Mouse (Mus musculus) lung, embryonic 14.5 days (tissue): Measurements from ENCODE around the gene Cdk9. TPM values are rescaled to one million over a fixed set of nuclear protein-coding genes. Genes with fewer than 3 reads are reported as not detected.
A peak's percentile ranks its signal among the peaks of the same experiment; 100 is the strongest.

Experiments used
- ATAC-seq: fragments of 200-750 bp; cut with Nextera tagmentation; 2 replicates; pipeline ENCODE4 v1.8.0; 2017; ENCODE audit warnings: mild to moderate bottlenecking, moderate TSS enrichment, moderate library complexity; ENCODE audit not compliant: insufficient read depth
- DNase-seq: peaks from one replicate; pipeline ENCODE4 v3.0.0-alpha.2; 2015
- H3K27ac ChIP-seq: fragments of 300-500 bp; sonication (generic); 2 replicates; pipeline ENCODE4 v1.5.1; 2014; ENCODE audit warnings: low read depth, mild to moderate bottlenecking, moderate library complexity
- H3K27me3 ChIP-seq: fragments of 300-500 bp; sonication (generic); 2 replicates; pipeline ENCODE4 v1.6.1; 2014; ENCODE audit warnings: low read length, control low read depth; ENCODE audit not compliant: insufficient read depth
- H3K36me3 ChIP-seq: fragments of 300-500 bp; sonication (generic); 2 replicates; pipeline ENCODE4 v1.6.1; 2014; ENCODE audit warnings: control low read depth; ENCODE audit not compliant: insufficient read depth
- H3K4me1 ChIP-seq: fragments of 300-500 bp; sonication (generic); 2 replicates; pipeline ENCODE4 v1.6.1; 2014; ENCODE audit warnings: antibody characterized with exemption, control low read depth; ENCODE audit not compliant: insufficient read depth
- H3K4me2 ChIP-seq: fragments of 300-500 bp; sonication (generic); 2 replicates; pipeline ENCODE4 v1.6.1; 2014; ENCODE audit warnings: mild to moderate bottlenecking
- H3K4me3 ChIP-seq: fragments of 300-500 bp; sonication (generic); 2 replicates; pipeline ENCODE4 v1.5.1; 2014; ENCODE audit warnings: low read depth, low read length
- H3K9ac ChIP-seq: fragments of 300-500 bp; sonication (generic); 2 replicates; pipeline ENCODE4 v1.6.1; 2014
- H3K9me3 ChIP-seq: fragments of 300-500 bp; sonication (generic); 2 replicates; pipeline ENCODE4 v1.6.1; 2016; ENCODE audit warnings: low read depth, low read length, control low read depth
- CTCF ChIP-seq: IDR thresholded peaks from 2 replicates; pipeline ENCODE4 v1.5.1; 2016; ENCODE audit warnings: antibody characterized with exemption, low read depth
- WGBS: fragments of 180-500 bp; shearing (Covaris S2); extraction: QIAGEN DNeasy Blood & Tissue Kit; methylation state at CpG from one replicate; pipeline ENCODE4 v1.1.7; 2014; 5-methylcytosine and 5-hydroxymethylcytosine counted together
- polyA plus RNA-seq: library from polyadenylated mRNA; unstranded; fragments of >200 nt; fragmentation: Nextera tagmentation; extraction: Ambion mirVana; gene quantifications from 2 replicates; pipeline ENCODE4 v1.2.1, GENCODE M21; 2014

Cdk9 gene
- polyA plus RNA-seq, 1 experiment from 2014 or later, result 81.7 TPM

GRCm38 (mm10) chr2:32741273-32742172, 28.6 kb upstream of the Cdk9 start:
- H3K4me1 ChIP-seq, result no peaks in the 10 kb centered on the region
- peak overlapping the region; percentile 48 for H3K9ac ChIP-seq
- H3K4me2 ChIP-seq, result peak overlapping the region; percentile 76
- TF ChIP-seq CTCF, result no peak
- no peaks in the 10 kb centered on the region for H3K9me3 ChIP-seq
- peaks cover 21% of the 10 kb centered on the region for H3K27me3 ChIP-seq
- WGBS, result 6% methylated on average over 55 of the region's 58 CpGs
- DNase-seq, result peak; percentile 53
- H3K36me3 ChIP-seq, result peaks cover 33% of the 10 kb centered on the region
- peak; percentile 55 for ATAC-seq
- H3K27ac ChIP-seq, result no peak overlapping the region
- H3K4me3 ChIP-seq, result peak overlapping the region; percentile 42

GRCm38 (mm10) chr2:32740916-32741272, 28.0 kb upstream of the Cdk9 start, which contains the start of gene 6330409D20Rik:
6330409D20Rik (minus strand) TSS chr2:32741016.
- WGBS, result 10% methylated on average over 11 of the region's 11 CpGs
- Histone ChIP-seq H3K27me3 (peaks cover 21% of the 10 kb centered on the region), H3K9me3 (no peaks in the 10 kb centered on the region), H3K27ac (no peak within 1 kb of the TSS), H3K4me2 (peak within 1 kb of the TSS; percentile 76), H3K4me1 (no peaks in the 10 kb centered on the region), H3K9ac (peak within 1 kb of the TSS; percentile 48), H3K4me3 (peak within 1 kb of the TSS; percentile 42), H3K36me3 (peaks cover 28% of the 10 kb centered on the region)
- no peak; the same call in 1 of the 2 replicates for ATAC-seq
- no peak for DNase-seq
- no peak for TF ChIP-seq CTCF

DNA sequence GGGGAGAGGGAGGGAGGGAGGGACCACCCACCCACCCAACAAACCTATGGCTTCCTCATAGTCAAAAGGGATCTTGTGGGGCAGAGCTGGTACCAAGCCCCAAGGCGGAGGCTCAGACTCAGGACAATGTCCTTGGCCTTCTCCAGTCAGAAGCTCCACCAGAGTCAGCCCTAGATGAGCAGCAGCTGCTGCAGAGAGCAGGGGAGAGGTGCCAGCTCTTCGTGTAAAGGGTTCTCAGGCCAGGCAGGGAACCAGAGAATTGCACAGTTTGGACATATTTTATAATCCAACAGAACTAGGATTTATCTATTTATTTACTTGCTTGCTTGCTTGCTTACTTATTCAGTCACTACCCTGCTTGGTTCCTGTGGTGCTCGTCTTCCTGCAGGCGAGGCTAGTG, 26.4 kb upstream of the Cdk9 start:
- Histone ChIP-seq H3K9ac (no peak overlapping the region), H3K4me3 (no peak overlapping the region), H3K36me3 (peaks cover 12% of the 10 kb centered on the region), H3K4me1 (no peaks in the 10 kb centered on the region), H3K4me2 (no peak overlapping the region), H3K27ac (no peak overlapping the region), H3K27me3 (peaks cover 21% of the 10 kb centered on the region), H3K9me3 (no peaks in the 10 kb centered on the region)
- 62% methylated on average over 4 of the region's 4 CpGs for WGBS
- no peak for TF ChIP-seq CTCF
- no peak for ATAC-seq
- no peak for DNase-seq

DNA sequence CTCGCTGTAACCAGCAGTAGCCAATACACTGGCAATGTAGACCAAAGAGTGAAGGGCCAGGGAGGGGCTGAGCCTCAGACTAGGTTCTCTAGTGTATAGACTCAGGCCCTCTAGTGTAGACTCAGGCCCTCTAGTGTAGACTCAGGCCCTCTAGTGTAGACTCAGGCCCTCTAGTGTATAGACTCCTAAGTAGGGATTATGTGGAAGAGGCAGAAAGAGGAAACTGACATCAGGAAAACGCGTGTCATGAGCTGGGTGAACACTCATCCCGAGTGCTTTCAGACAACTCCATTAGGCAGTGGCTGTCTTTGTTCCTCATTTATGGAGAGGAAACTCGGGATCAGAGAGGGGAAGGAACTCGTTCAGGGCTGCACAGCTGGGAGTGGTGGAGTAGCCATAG, 24.1 kb upstream of the Cdk9 start:
- TF ChIP-seq CTCF, result no peak
- DNase-seq, result no peak
- Histone ChIP-seq H3K4me1 (no peaks in the 10 kb centered on the region), H3K9ac (no peak overlapping the region), H3K36me3 (peaks cover 4% of the 10 kb centered on the region; the same call in 1 of the 2 replicates), H3K4me2 (no peak overlapping the region), H3K4me3 (no peak overlapping the region), H3K9me3 (no peaks in the 10 kb centered on the region), H3K27me3 (peaks cover 13% of the 10 kb centered on the region), H3K27ac (no peak overlapping the region)
- no peak for ATAC-seq
- WGBS, result 57% methylated on average over 6 of the region's 6 CpGs

GRCm38 (mm10) chr2:32736306-32736829, 23.5 kb upstream of the Cdk9 start:
- 35% methylated on average over 3 of the region's 3 CpGs for WGBS
- Histone ChIP-seq H3K36me3 (peaks cover 4% of the 10 kb centered on the region; the same call in 1 of the 2 replicates), H3K4me3 (no peak overlapping the region), H3K4me2 (no peak overlapping the region), H3K27ac (no peak overlapping the region), H3K9ac (no peak overlapping the region), H3K9me3 (no peaks in the 10 kb centered on the region), H3K4me1 (0 out of 2 replicates have a peak, but pooled peaks cover under 1% of the 10 kb centered on the region), H3K27me3 (peaks cover 7% of the 10 kb centered on the region)
- DNase-seq, result no peak
- ATAC-seq, result no peak
- TF ChIP-seq CTCF, result no peak

DNA sequence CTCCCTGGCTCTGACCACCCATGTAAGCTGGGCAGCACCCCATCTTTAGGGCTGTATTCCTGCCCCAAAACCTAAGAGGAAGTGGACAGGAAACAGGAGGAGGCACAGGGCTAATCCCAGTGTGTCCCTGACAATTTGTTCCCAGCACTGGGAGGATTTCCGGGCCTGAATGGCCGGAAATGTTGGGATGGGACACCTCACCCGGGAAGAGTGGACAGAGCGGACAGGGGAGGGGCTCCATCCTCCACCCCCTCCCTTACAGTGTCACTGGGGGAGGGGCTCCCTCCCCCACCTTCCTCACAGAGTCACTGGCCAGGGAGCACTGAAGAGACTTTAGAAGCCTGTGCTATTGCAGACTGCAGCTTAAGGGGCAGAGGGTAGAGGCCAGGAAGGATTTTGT, 22.1 kb upstream of the Cdk9 start:
- DNase-seq, result peak; percentile 68
- peak; percentile 43; the same call in 1 of the 2 replicates for ATAC-seq
- H3K36me3 ChIP-seq, result peaks cover 4% of the 10 kb centered on the region; the same call in 1 of the 2 replicates

DNA sequence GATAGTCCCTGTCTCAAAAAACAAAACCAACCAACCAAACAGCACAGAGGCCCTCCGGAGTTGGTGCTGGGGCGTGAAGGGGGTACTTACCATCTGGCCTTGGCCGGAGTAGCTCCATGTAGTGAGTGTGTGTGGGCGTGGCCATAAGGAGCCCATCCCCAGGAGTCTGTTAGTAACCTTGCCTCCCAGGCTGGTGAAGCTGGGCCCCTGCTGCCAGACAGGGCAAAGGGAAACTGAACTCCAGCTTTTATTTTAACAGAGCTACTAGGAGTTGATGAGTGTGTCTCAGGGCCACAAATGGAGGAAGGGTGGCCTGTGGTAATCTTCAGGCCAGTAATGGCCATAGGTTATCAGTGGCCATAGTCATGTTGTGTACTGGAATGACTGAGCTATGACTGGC, 21.6 kb upstream of the Cdk9 start:
- Histone ChIP-seq H3K27me3 (no peaks in the 10 kb centered on the region), H3K9me3 (no peaks in the 10 kb centered on the region), H3K36me3 (peaks cover 4% of the 10 kb centered on the region; the same call in 1 of the 2 replicates), H3K4me2 (no peak overlapping the region), H3K27ac (peak overlapping the region; percentile 67; the same call in 1 of the 2 replicates), H3K4me3 (no peak overlapping the region), H3K4me1 (peaks cover 9% of the 10 kb centered on the region; the same call in 1 of the 2 replicates), H3K9ac (no peak overlapping the region)
- WGBS, result 35% methylated on average over 4 of the region's 4 CpGs
- no peak for DNase-seq
- no peak for TF ChIP-seq CTCF
- no peak for ATAC-seq

More for the DNA sequence above, 22.1 kb upstream of the Cdk9 start:
- no peak overlapping the region for H3K9ac ChIP-seq
- H3K4me1 ChIP-seq, result peaks cover 9% of the 10 kb centered on the region; the same call in 1 of the 2 replicates
- H3K9me3 ChIP-seq, result no peaks in the 10 kb centered on the region
- TF ChIP-seq CTCF, result no peak
- no peak overlapping the region for H3K4me3 ChIP-seq
- 43% methylated on average over 4 of the region's 4 CpGs for WGBS
- peak overlapping the region; percentile 32; the same call in 1 of the 2 replicates for H3K4me2 ChIP-seq
- H3K27ac ChIP-seq, result peak overlapping the region; percentile 67; the same call in 1 of the 2 replicates
- no peaks in the 10 kb centered on the region for H3K27me3 ChIP-seq
